Mouse (Mus musculus): Measurements from ENCODE around the gene Gm16181.

GRCm38 (mm10) chr17:35250348-35251120 is 29.9 kb downstream of the Gm16181 start:
- TF ChIP-seq POLR2A (IDR thresholded peaks at IDR 0.05; ENCODE audit: low read depth, low read length) (no peak), CTCF (conservative IDR thresholded peaks at IDR 0.05; ENCODE audit: insufficient read depth, insufficient read length, low read depth, low read length) (no peak)

All from kidney, adult 2 months (tissue).